In genomic region chr6:29756001-29756400, GRCm38 (mm10) we compare ENCODE assay signal across 22 mouse cellular contexts. TPM values are rescaled to one million over a fixed set of nuclear protein-coding genes. Genes with fewer than 3 reads are reported as not detected.
DNase-seq lines count a peak whose midpoint lies in the region; ATAC-seq and TF ChIP-seq lines count a peak whose summit lies in the region.
"Had no signal": no experiment of that assay in that cellular context is flagged by ENCODE, and none has a peak within 500 bp of the region (broad histone marks: within the 10 kb centered on the region; RNA-seq: fewer than 3 reads in every experiment).

No protein-coding gene starts in this region.

- H3K9ac ChIP-seq in forebrain, postnatal 0 days, result no peak overlapping the region
- no peak overlapping the region for H3K9ac ChIP-seq in forebrain, embryonic 12.5 days
- H3K9ac ChIP-seq: heart, embryonic 13.5 days; kidney, embryonic 15.5 days; limb, embryonic 13.5 days; liver, embryonic 14.5 days; midbrain, embryonic 15.5 days; neural tube, embryonic 15.5 days had no signal

- H3K27me3 ChIP-seq in forebrain, postnatal 0 days (ENCODE audit: insufficient read depth, low read length), result no peaks in the 10 kb centered on the region
- no peaks in the 10 kb centered on the region for H3K27me3 ChIP-seq in forebrain, embryonic 12.5 days
- H3K27me3 ChIP-seq: heart, embryonic 13.5 days; kidney, embryonic 15.5 days; limb, embryonic 13.5 days; midbrain, embryonic 15.5 days; neural tube, embryonic 15.5 days had no signal

- ATAC-seq in forebrain, postnatal 0 days, result peak; percentile 64
- no peak for ATAC-seq in forebrain, embryonic 12.5 days (ENCODE audit: low FRiP score)
- ATAC-seq: hindbrain, embryonic 16.5 days; intestine, postnatal 0 days; midbrain, embryonic 15.5 days had no signal

- WGBS in forebrain, postnatal 0 days, result 70% methylated on average over 5 of the region's 5 CpGs
- WGBS in forebrain, embryonic 12.5 days, result 93% methylated on average over 5 of the region's 5 CpGs

- no peak overlapping the region for H3K27ac ChIP-seq in forebrain, postnatal 0 days (ENCODE audit: low read depth, low read length)
- H3K27ac ChIP-seq in forebrain, embryonic 12.5 days, result no peak overlapping the region
- H3K27ac ChIP-seq: heart, embryonic 13.5 days; kidney, embryonic 15.5 days; limb, embryonic 13.5 days; liver, embryonic 14.5 days; macrophage; midbrain, embryonic 15.5 days; neural tube, embryonic 15.5 days had no signal

- no peaks in the 10 kb centered on the region for H3K9me3 ChIP-seq in forebrain, postnatal 0 days (ENCODE audit: low read length)
- no peaks in the 10 kb centered on the region for H3K9me3 ChIP-seq in forebrain, embryonic 12.5 days
- H3K9me3 ChIP-seq: heart, embryonic 13.5 days; kidney, embryonic 15.5 days; limb, embryonic 13.5 days; midbrain, embryonic 15.5 days; neural tube, embryonic 15.5 days had no signal

- H3K36me3 ChIP-seq in forebrain, postnatal 0 days (ENCODE audit: insufficient read depth), result peaks cover 5% of the 10 kb centered on the region; the same call in 1 of the 2 replicates
- peaks cover 68% of the 10 kb centered on the region for H3K36me3 ChIP-seq in forebrain, embryonic 12.5 days (replicated peaks)
- H3K36me3 ChIP-seq: midbrain, embryonic 15.5 days had no signal

- peaks cover 3% of the 10 kb centered on the region; the same call in 1 of the 2 replicates for H3K4me1 ChIP-seq in forebrain, postnatal 0 days (ENCODE audit: insufficient read depth)
- no peaks in the 10 kb centered on the region for H3K4me1 ChIP-seq in forebrain, embryonic 12.5 days
- H3K4me1 ChIP-seq: heart, embryonic 13.5 days; kidney, embryonic 15.5 days; limb, embryonic 13.5 days; midbrain, embryonic 15.5 days had no signal

- DNase-seq in forebrain, postnatal 0 days, result peak; percentile 64
- peak; percentile 69 to 83 for DNase-seq in layer of hippocampus, adult 18-20 months (ENCODE audit: low spot score in 2 of 2)
- DNase-seq in layer of hippocampus, postnatal 25 days (ENCODE audit: extremely low spot score in 1 of 2, low spot score in 1 of 2), result no peak
- DNase-seq in right cerebral cortex, adult 2 months (ENCODE audit: low spot score in 2 of 2), result peak; percentile 34 to 45
- no peak for DNase-seq in right cerebral cortex, postnatal 14 days
- peak; percentile 30 for DNase-seq in right cerebral cortex, postnatal 25 days
- DNase-seq in retina, embryonic 14.5 days (ENCODE audit: low spot score), result no peak
- DNase-seq: cerebellum, adult 8-10 months; kidney, postnatal 4 days; spleen, adult 18-20 months; thymus, postnatal 4 days had no signal

- no peak for TF ChIP-seq CTCF in forebrain, postnatal 0 days (IDR thresholded peaks at IDR 0.05; ENCODE audit: low read depth)

- H3K4me2 ChIP-seq in forebrain, postnatal 0 days (ENCODE audit: low read depth), result no peak overlapping the region
- no peak overlapping the region for H3K4me2 ChIP-seq in forebrain, embryonic 12.5 days
- H3K4me2 ChIP-seq: heart, embryonic 13.5 days; kidney, embryonic 15.5 days; limb, embryonic 13.5 days; midbrain, embryonic 15.5 days; neural tube, embryonic 15.5 days had no signal

- H3K4me3 ChIP-seq in forebrain, postnatal 0 days (ENCODE audit: low read depth, low read length), result no peak overlapping the region
- no peak overlapping the region for H3K4me3 ChIP-seq in forebrain, embryonic 12.5 days (replicated peaks)
- H3K4me3 ChIP-seq: erythroblast, embryonic 14.5 days; heart, embryonic 13.5 days; kidney, embryonic 15.5 days; limb, embryonic 13.5 days; midbrain, embryonic 15.5 days; neural tube, embryonic 15.5 days had no signal

RNA-seq across cellular contexts. Expression of gene Ahcyl2, which starts 11.8 kb away (rescaled TPM):
- total RNA-seq in forebrain, postnatal 0 days (2014; rRNA removed), result 44.6 and 48.3 TPM in 2 replicates
- 9.0 and 13.6 TPM in 2 replicates for polyA plus RNA-seq in forebrain, postnatal 0 days (2015; fragmentation: Nextera tagmentation; extraction: Ambion mirVana)
- polyA plus RNA-seq in forebrain, embryonic 12.5 days (2016; fragmentation: Nextera tagmentation; extraction: Ambion mirVana), result 14.7 and 18.6 TPM in 2 replicates
- 100 to 1,000 TPM; 231 to 237 TPM for total RNA-seq in layer of hippocampus, adult 18-20 months (2021)
- 100 to 1,000 TPM; 204 to 226 TPM for total RNA-seq in layer of hippocampus, postnatal 25 days (2021)

RNA-seq across cellular contexts. Expression of gene Smo, which starts 20.7 kb away (rescaled TPM):
- total RNA-seq in forebrain, postnatal 0 days (2014; rRNA removed), result 28.0 and 38.2 TPM in 2 replicates
- 4.4 and 8.3 TPM in 2 replicates for polyA plus RNA-seq in forebrain, postnatal 0 days (2015; fragmentation: Nextera tagmentation; extraction: Ambion mirVana)
- 45.1 and 48.4 TPM in 2 replicates for polyA plus RNA-seq in forebrain, embryonic 12.5 days (2016; fragmentation: Nextera tagmentation; extraction: Ambion mirVana)
- 10 to 100 TPM; 17.1 to 18.6 TPM for total RNA-seq in layer of hippocampus, adult 18-20 months (2021)
- 10 to 100 TPM; 13.6 to 15.7 TPM for total RNA-seq in layer of hippocampus, postnatal 25 days (2021)

Comparison
In these comparisons a context has a peak if more than half of its experiments do, and no peak if none do; other contexts are left out.
1. DNase-seq: peak in forebrain, postnatal 0 days (single experiment), layer of hippocampus, adult 18-20 months (2 of 2), right cerebral cortex, adult 2 months (2 of 2) and right cerebral cortex, postnatal 25 days (single experiment); none in layer of hippocampus, postnatal 25 days (0 of 2), right cerebral cortex, postnatal 14 days (single experiment) and retina, embryonic 14.5 days (single experiment).